Mouse (Mus musculus) lung, postnatal 25 days (tissue): ENCODE results near the gene Ankrd34a.

Experiments used
- DNase-seq: peaks from one replicate; pipeline ENCODE4 v3.0.0; 2022; ENCODE audit warnings: low spot score

Gene Ankrd34a

DNA sequence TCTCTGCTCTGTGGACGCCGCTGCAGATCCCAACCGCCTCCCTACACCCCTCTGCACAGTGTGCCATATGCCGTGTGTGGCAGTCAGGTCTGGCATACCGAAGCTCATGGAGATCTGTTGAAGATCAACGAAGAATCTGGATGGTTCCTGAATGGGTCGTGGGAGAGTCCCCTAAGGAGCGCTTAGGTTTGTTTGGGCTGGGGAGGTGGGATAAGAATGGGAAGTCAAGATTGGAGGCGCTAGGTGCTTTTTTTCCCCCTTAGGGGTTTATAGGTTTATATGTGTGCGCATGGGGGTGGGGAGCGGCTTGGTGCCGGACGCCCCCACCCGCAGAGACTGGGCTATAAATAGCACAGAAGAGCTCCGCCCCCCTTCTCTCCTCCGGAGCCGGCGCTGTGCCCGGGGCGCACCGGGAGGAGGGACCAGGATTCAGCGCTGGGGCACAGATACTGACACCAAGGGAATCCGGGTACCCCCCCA is at the start of gene Ankrd34a:
Ankrd34a (plus strand) TSS at position 409 of the 480 bp plus-strand sequence.
- DNase-seq: no peak

DNA sequence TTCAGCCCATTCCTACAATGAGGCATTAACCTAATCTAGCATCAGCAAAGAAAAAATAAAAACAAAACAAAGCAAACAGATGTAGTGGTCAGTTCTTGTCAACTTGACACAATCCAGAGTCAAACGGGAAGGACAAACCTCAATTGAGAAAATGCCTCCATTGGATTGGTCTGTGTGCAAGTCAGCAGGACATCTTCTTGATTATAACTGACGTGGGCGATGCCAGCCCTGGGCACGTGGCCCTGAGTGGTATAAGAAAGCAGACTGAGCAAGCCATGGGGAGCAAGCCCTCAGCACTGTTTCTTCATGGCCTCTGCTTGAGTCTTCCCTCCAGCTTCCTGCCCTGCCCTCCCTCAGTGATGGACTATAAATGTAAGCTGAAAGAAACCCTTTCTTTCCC is 49.6 kb upstream of the Ankrd34a start:
- no peak for DNase-seq

DNA sequence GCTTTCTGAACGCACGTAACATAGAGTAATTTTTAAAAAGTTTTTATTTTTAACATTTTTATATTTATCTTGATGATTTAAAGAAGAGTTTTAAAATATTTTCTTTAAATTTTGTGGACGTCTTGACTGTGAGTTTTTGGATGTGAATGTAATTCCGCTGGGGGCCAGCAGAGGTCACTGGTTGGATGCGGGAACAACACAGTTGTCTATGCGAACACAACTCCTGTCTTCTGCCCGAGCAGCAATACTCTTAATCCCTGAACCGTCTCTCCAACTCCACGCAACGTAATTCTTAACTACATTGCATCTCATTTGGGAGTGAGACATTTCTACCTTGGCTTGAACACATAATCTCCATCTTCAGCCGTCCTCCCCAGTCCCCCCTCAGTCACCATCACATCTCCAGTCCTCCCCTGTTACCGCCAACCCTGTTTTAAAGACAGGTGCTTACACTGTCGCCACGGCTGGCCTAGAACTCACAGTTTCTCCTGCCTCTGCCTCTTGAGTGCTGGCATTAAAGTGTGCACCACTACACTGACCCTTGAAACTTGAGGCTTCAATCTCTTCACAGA is 49.0 kb upstream of the Ankrd34a start:
- DNase-seq: peak; percentile 81

DNA sequence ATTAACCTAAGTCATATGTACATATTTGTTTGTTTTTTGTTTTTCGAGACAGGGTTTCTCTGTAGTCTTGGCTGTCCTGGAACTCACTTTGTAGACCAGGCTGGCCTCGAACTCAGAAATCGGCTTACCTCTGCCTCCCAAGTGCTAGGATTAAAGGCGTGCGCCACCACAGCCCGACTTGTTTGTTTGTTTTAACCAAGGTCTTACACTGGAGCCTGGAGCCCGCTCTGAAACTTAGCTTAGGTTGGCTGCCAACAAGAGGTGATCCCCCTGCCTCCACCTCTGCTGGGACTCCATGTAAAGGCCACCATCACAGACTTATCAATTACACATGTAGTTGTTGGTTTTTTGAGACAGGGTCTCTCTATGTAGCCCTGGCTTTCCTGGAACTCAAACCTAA is 47.6 kb upstream of the Ankrd34a start:
- DNase-seq: no peak

DNA sequence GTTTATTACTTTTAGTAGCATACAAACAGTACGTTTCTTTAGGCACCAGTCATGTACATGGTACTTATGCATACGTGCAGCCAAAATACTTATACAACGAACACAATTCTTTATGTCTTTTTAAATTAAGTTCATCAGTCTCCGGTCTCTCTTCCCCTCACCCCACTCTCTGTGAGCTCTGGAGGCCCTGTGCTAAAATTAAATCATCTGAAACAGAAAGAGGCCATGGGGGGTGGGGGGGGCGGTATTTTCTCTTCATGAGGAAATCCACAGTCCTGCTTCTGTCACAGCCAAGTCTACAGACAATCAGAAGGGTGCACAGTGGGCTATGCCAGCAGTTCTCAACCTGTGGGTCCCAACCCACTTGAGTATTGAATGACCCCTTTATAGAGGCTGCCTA is 47.1 kb upstream of the Ankrd34a start:
- no peak for DNase-seq

DNA sequence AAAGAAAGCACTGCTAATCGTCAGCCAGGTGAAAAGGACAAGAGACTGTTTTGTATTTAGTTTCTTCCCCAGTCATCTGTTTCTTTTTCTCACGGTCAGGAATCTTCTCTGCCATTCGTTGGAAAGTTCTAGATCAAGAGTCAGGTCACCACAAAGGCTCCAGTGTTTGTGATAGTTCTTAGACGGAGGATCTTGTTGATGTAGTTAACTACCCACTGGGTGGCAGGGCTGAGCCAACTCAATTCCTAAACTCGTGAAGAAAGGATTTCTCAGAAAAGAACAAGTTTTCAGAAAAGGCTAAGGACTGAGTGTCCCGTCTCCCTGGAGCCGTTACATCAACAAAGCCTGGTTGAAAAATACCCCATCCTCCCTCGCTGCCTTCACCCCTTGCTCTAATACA is 45.2 kb upstream of the Ankrd34a start:
- DNase-seq: peak; percentile 88

DNA sequence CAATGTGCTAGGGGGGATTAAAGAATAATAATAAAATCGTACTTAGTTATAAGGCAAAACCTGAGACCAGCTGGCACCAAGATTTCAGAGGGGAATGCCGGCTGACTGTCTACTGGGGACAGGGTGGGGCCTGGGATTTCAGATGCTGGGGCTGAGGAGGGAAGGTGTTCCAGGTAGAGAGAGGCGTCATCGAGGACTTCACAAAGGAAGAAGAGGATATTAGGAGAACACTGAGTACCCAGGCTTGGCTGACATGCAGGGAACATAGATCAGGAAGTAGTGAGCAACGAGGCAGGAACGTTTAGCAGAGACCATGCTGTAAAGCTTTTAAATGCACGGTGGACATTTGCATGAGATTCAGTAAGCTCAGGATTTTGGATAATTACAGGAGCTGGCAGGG is 44.5 kb upstream of the Ankrd34a start:
- no peak for DNase-seq

DNA sequence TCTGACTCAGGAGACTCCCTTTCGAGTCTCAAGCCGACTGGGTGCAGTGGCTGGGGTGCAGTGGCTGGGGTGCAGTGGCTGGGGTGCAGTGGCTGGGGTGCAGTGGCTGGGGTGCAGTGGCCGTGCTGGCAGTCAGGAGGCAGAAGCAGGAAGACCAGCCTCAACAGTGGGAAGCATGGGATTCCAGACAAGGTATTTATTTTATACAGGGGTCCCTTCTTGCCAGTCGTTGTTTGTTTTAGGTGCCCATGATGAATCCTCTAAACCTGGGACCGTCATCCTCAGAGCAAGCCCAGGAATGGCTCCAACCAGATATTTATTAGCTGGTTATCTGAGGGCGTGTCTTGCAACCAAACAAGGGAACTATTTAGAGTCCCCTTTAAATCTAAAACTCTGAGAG is 42.8 kb upstream of the Ankrd34a start:
- no peak for DNase-seq

DNA sequence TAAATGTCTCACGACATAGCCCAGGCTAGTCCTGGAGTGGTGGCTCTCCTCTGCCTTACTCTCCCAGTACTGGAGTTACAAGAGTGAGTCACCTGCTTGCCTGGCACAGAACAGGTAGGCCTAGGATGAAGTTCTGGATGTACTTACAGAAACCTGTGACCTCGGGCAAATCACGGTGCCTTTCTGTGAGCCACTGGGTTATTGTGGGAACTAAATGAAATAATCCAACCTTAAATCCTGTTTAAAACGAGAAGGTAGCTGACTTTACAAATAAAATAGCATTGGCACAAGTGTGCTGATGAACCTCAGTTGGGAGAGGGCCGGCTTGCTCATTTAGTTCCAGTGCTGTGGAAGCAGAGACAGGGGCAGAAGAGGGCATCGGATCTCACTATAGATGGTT is 42.2 kb upstream of the Ankrd34a start:
- no peak for DNase-seq

DNA sequence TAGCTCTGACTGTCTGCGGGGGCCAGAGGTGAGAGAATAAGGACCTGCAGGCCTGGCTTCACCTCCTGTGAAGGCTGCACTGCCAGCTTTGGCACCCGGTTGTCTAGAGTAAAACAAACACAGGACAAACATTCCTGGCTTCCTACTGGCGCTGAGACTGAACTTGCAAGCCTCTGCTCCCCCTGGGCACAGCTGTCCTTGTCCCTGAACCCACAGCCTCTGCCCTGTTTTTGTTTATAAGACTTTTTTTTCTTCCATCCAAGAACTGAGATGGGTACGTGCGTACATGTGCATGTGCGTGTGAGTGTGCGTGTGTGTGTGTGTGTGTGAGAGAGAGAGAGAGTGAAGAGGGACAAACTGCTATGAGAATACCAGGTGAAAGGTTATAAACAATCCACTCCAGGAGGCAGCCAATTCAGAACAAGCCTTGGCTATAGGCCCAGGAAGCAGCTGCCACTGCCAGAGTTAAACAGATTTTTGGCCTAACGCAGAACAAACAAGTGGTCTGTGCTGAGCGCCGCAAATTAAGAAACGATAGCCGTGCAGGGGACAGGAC is 41.3 kb upstream of the Ankrd34a start:
- DNase-seq: peak; percentile 94

DNA sequence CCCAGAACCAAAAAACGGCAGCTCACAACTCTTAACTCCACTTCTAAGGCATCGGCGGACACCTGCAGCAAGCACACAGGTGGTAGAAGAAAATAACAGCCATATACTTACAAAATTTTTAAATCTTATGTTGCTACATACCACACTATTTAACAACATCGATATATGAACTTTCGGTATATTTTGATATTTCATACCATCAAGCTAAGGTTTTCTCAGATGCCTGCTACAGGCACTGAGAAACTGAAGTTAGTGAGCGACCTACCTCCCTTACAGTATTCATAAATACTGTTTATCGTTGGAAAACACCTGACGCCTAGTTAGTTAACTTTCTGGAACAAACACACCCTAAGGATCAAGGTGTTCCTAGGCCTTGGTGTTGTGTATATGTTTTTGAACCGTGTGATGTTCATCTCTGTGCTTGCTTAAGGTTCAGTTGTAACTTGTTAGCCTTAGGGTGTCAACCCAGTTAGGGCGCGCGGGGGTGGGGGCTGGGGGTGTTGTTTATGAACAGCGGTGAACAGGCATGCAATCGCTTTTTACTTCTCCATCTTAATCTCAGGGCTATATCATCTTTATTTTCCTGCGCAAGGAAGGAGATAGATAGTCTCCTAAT is 40.3 kb upstream of the Ankrd34a start:
- DNase-seq: no peak

DNA sequence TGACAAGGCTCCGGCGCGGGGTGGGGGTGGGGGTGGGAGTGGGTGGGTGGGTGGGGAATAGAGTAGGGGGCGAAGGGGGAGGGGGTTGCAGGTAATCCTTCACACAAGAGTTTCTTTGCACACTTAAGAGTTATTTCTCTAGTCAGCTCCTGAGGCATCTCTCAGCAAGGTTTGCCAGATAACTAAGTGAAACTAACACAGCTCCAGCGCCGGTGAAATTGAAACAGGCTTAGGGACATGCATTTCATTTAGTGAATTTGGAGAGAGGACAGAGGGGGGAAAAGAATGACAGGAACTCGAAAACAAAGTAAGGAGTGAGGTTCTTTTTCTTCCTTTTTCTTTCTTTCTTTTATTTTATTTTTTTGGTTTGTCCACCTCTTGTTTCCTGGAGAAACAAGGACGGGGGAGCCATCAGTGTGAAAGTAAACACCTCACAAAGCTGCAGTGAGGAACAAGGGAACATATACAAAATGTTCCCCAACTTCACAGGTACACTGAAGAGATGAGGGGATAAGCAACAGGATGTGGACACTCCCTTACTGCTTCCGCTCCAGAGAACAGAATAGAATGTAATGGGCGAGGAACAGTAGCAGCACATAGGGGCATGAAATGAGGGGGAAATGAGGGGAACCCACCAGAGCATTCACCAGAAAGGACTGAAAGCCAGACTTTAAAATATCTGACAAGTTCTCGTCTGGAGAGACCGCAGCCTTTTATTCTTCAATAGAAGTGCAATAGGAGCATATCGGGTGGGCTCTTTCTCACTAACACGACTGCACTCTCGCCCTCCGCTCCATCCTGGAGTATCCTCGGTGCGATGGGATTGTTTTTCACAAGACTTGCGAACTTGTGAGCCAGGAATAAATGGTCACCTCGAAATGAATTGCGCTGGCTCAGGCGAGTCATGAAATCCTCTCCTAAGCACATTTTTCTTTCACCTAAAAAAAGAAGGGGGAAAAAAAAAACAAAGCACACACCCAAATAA is 39.5 kb upstream of the Ankrd34a start:
- DNase-seq: peak; percentile 83

DNA sequence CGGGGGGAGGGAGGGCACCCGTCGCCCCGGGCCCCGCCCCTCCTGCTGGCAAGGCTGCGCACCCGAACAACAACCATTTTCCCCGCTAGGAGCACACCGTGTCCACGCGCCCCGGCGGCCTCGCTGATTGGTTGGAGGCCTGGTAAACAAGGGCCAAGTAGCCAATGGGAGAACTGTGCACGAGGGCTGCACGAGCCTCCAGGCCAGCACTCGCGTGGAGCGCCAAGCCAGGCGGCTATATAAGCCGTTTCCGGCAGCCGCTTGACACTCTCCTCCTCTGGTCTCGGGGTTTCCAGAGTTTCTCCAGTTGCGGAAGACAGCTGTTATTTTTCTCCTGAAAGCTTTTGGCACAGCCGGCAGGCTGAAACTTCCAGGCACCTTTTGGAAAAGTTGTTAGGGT is 38.7 kb upstream of the Ankrd34a start, which contains the start of gene Txnip:
Txnip (plus strand) TSS at position 264 of the 400 bp plus-strand sequence.
- DNase-seq: peak; percentile 100

DNA sequence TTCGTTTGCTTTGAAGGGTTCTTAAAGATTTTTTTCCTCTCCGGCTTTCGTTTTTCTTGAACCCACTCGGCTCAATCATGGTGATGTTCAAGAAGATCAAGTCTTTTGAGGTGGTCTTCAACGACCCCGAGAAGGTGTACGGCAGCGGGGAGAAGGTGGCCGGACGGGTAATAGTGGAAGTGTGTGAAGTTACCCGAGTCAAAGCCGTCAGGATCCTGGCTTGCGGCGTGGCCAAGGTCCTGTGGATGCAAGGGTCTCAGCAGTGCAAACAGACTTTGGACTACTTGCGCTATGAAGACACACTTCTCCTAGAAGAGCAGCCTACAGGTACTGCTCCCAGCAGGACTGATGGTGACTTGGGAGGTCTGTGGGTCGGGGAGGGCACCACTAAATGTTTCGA is 38.3 kb upstream of the Ankrd34a start:
- no peak for DNase-seq

DNA sequence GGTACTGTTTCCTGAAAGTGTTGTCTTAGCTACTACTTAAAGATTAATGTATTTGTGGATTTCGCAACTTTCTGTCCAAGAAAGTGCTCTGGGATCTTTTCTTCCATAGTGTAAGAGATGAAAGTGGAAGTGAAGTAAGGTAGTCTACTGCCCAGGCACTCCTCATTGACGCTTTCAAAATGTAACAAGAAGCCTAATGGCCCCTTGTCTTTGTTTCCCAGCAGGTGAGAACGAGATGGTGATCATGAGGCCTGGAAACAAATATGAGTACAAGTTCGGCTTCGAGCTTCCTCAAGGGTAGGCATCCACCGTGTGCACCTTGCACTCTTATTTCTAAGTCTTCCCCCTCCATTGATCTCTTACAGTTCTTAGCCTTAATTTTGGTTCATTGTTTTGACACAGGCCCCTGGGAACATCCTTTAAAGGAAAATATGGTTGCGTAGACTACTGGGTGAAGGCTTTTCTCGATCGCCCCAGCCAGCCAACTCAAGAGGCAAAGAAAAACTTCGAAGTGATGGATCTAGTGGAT is 37.7 kb upstream of the Ankrd34a start:
- no peak for DNase-seq

DNA sequence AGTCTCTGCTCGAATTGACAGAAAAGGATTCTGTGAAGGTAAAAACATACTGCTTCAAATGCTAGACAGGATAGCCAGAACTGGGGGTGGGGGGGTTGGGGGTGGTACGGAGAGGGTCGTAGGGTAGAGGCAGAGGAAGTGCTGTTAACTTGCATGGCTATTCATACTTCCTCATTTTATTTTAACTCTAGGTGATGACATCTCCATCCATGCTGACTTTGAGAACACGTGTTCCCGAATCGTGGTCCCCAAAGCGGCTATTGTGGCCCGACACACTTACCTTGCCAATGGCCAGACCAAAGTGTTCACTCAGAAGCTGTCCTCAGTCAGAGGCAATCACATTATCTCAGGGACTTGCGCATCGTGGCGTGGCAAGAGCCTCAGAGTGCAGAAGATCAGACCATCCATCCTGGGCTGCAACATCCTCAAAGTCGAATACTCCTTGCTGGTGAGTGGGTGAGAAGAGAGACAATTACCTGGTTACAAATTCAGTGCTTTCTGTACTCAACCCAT is 37.0 kb upstream of the Ankrd34a start:
- DNase-seq: no peak

DNA sequence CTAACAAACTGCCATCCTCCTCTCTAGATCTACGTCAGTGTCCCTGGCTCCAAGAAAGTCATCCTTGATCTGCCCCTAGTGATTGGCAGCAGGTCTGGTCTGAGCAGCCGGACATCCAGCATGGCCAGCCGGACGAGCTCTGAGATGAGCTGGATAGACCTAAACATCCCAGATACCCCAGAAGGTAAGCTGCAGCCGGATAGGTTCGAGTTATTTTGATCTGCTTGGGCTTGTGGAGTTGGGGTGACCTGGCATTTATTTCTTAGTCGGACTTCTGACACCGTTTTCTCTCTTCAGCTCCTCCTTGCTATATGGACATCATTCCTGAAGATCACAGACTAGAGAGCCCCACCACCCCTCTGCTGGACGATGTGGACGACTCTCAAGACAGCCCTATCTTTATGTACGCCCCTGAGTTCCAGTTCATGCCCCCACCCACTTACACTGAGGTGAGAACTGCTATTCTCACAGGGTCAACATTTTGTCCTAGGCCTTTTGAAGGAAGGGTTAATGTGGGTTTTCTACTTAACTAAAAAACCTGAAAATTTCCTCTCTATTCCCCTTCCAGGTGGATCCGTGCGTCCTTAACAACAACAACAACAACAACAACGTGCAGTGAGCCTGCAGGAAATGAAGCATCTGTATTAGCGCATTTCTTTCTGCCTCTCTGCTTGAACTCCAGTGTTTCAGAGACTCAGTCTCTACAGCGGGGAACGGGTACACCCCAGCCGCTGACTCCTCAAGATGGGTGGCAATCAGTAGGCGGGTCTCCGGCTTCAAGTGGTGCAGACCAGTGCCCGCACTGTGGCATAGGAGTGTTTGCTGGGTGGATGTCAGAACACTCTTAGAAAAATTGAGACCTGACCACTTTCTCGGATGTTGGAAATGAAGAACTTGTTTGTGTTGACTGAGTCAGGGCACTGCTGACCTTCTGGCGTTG is 36.3 kb upstream of the Ankrd34a start:
- no peak for DNase-seq

DNA sequence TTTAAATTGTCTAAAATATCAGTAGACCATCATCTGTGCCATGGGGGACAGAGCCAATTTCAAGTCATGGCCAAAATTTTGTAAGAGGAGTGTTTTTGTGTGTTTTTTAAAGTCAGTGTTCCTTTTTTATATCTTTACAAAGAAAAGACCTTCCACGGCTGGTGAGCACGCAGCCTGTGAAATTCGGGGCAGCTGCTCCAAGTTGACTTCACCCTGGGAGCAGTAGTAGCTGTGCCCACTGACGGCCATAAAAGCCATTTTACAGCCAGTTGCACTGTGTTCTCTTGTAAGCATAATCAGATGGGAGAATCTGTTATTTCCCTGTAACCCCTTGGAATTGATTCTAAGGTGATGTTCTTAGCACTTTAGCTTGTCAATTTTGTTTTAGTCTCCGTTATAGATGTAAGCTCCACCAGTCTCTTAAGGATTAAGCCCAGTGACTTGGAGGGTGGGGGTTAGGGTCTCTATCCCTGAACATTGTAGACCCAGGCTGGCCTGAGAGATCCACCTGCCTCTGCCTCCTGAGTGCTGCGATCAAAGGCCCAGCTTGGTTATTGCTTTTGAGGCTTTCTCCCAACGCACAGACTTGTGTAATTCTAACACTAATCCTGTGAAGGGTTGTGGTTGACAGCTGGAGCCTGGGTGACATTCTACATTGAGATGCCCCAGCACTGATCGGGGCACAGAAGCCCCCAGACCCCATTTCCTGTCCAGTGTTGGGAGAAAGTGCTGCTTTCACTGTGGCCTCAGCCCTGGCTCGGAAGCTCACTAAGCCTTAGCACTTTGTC is 35.4 kb upstream of the Ankrd34a start:
- no peak for DNase-seq

DNA sequence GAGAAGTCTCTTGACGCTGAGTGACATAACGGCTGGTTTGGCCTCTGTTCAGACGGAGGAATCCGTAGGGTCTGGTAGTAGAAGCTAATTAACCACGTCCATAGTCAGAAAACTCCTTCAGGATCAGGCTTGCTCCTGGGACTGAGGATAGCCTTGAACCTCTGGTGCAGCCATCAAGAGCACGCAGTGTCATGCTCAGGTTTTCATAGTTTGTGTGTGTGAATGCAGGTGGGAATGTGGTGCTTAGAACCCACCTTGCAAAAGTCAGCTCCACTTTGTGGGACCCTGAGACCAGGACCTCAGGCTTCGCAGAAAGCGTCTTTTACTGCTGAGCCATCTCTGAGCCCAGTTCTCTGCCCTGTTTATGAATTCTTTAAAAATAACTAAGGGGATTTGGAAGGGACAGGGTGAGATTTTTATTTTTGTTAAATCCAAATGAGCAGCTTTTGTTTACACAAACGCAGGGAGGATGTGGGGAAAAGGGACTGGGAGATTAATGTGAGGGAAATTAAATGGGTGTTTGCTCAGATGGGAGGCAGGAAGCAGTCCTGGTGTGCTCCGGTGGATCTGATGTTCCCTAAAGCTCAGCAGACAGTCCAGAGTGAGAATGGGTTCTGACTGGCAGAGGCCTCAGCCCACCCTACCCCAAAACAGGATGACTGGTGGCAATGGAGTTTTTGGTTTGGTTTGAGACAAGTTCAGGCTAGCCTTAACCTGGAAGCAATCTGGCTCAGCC is 34.3 kb upstream of the Ankrd34a start:
- peak; percentile 61 for DNase-seq
